In genomic region chr16:56286977-56287376, GRCm38 (mm10) we compare ENCODE assay signal across 18 mouse cellular contexts.
"Had no signal": no experiment of that assay in that cellular context is flagged by ENCODE, and none has a peak within 500 bp of the region (broad histone marks: within the 10 kb centered on the region; RNA-seq: fewer than 3 reads in every experiment).

No protein-coding gene starts in this region.

- H3K4me2 ChIP-seq: lung, embryonic 14.5 days; midbrain, embryonic 12.5 days; neural tube, embryonic 13.5 days; neural tube, embryonic 15.5 days had no signal

- H3K27ac ChIP-seq: midbrain, embryonic 10.5 days; midbrain, embryonic 12.5 days; neural tube, embryonic 13.5 days; neural tube, embryonic 15.5 days had no signal

- H3K27me3 ChIP-seq: midbrain, embryonic 12.5 days; neural tube, embryonic 13.5 days; neural tube, embryonic 15.5 days had no signal

- H3K9ac ChIP-seq: lung, embryonic 14.5 days; midbrain, embryonic 12.5 days; neural tube, embryonic 13.5 days; neural tube, embryonic 15.5 days had no signal

- H3K36me3 ChIP-seq: midbrain, embryonic 10.5 days; midbrain, embryonic 12.5 days; neural tube, embryonic 13.5 days; neural tube, embryonic 15.5 days had no signal

- DNase-seq: lung, embryonic 14.5 days; lung, postnatal 10 days; lung, postnatal 4 days; midbrain, embryonic 14.5 days; retina, postnatal 1 day; right cerebral cortex, adult 18-20 months; right cerebral cortex, postnatal 25 days; right cerebral cortex, postnatal 4 days; spleen, adult 18-20 months; thymus, adult 18-20 months; thymus, postnatal 14 days; thymus, postnatal 36 days had no signal

- ATAC-seq: midbrain, embryonic 16.5 days had no signal

- H3K4me3 ChIP-seq: midbrain, embryonic 10.5 days; midbrain, embryonic 12.5 days; myocyte; neural tube, embryonic 13.5 days; neural tube, embryonic 15.5 days had no signal

- H3K4me1 ChIP-seq: midbrain, embryonic 10.5 days; midbrain, embryonic 12.5 days; neural tube, embryonic 13.5 days; neural tube, embryonic 15.5 days had no signal

- H3K9me3 ChIP-seq: midbrain, embryonic 10.5 days; midbrain, embryonic 12.5 days; neural tube, embryonic 13.5 days; neural tube, embryonic 15.5 days had no signal
